Mouse (Mus musculus) ovary, adult 10 weeks (tissue): ENCODE measurements around the gene Hook1. TPM values are rescaled to one million over a fixed set of nuclear protein-coding genes. Genes with fewer than 3 reads are reported as not detected.

ENCODE experiments used
- polyA plus RNA-seq: library from polyadenylated mRNA; stranded (reverse); fragments of 350-450 nt; fragmentation: Illumina TruSeq; extraction: RNeasy Lipid Tissue Mini Kit (QIAGEN cat#74804); gene quantifications from one replicate; pipeline ENCODE4 v1.2.3, GENCODE M21; 2014

Gene Hook1
- 31.1 TPM for polyA plus RNA-seq

DNA sequence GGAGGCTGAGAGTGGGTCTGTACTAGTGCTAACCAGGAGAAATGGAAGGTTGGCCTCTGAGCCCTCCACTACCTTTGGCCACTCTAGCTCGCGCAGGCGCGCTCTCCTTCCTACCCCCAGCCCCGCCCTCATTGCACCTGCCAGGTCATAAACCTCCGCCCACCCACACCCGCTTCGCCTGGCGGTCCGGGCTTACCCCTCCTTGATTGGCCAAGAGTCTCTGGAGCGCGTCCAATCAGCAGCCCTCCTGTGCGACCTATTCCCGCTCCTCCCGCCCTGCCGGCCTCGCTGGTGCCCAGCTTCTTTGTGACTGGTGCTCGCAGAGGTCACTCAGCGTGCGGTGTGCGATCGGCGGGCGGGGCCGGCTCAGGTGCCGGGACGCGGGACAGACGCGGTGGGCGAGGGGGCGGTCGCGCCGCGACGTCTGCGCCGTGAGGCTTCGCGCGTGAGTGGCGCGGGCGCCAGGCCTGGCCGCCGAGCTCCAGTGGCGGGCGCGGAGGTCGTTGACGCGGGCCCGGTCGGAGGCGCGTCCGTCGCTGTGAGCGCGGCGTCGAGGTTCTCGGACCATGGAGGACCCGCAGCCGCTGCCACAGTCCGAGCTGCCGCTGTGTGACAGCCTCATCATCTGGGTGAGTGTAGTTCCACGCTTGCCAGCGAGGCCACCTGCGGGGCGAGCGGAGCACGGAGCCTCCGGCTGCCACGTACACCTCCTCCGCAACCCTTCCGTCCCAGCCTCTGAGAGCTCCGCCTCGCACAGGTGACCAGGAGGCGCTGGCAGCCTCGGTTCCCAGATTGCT, at the start of gene Hook1:
Gene Hook1 (plus strand): TSS at position 313 of the 797 bp plus-strand sequence.

Other genes starting within 250 kb of the Hook1 start
- 0.20 TPM for gene Cyp2j13, start 110.3 kb downstream of the Hook1 start, polyA plus RNA-seq
- gene Cyp2j12, start 173.9 kb downstream of the Hook1 start, polyA plus RNA-seq = 0.43 TPM